Mouse (Mus musculus): ENCODE data around the gene D8Ertd738e. TPM values are rescaled to one million over a fixed set of nuclear protein-coding genes. Genes with fewer than 3 reads are reported as not detected.
A peak's percentile ranks its signal among the peaks of the same experiment; 100 is the strongest.
"Not testable (repeated sequence)": the region's sequence is repeated elsewhere in the genome, so short reads cannot be mapped to it uniquely, and the experiment has no call there.

Gene D8Ertd738e
- polyA plus RNA-seq (2012; rRNA removed), result 159 and 193 TPM in 2 replicates

GRCm38 (mm10) chr8:84249257-84250170, at the start of gene D8Ertd738e:
TSS of gene D8Ertd738e (minus strand) at chr8:84249719.
- peak; percentile 88 for DNase-seq
- no peaks in the 10 kb centered on the region for H3K4me1 ChIP-seq (replicated peaks; ENCODE audit: control insufficient read depth, insufficient read depth, low read length)
- WGBS, result 5% methylated on average over 52 of the region's 52 CpGs
- H3K36me3 ChIP-seq (ENCODE audit: control insufficient read depth, insufficient read depth, low read length), result peaks cover 17% of the 10 kb centered on the region
- peak within 1 kb of the TSS; percentile 10; the same call in 1 of the 2 replicates for H3K27ac ChIP-seq (ENCODE audit: control insufficient read depth, insufficient read depth, low read length)
- no peaks in the 10 kb centered on the region for H3K27me3 ChIP-seq (ENCODE audit: control insufficient read depth, insufficient read depth, low read length)
- peak within 1 kb of the TSS; percentile 61 for H3K4me3 ChIP-seq (ENCODE audit: control insufficient read depth, insufficient read depth, low read length)
- peak; percentile 91 for TF ChIP-seq POLR2A (IDR thresholded peaks at IDR 0.05; ENCODE audit: control insufficient read depth, extremely low read depth, insufficient read depth, low read length, poor library complexity)
- peak; percentile 58; the same call in 1 of the 2 replicates for TF ChIP-seq CTCF (IDR thresholded peaks at IDR 0.05; ENCODE audit: borderline replicate concordance, control insufficient read depth, extremely low read depth, insufficient read depth, low read length, poor library complexity)

GRCm38 (mm10) chr8:84297029-84297785, 47.7 kb upstream of the D8Ertd738e start:
- no peaks in the 10 kb centered on the region for H3K4me1 ChIP-seq (replicated peaks; ENCODE audit: control insufficient read depth, insufficient read depth, low read length)
- no peak for DNase-seq
- no peaks in the 10 kb centered on the region for H3K36me3 ChIP-seq (ENCODE audit: control insufficient read depth, insufficient read depth, low read length)
- no peak overlapping the region for H3K4me3 ChIP-seq (ENCODE audit: control insufficient read depth, insufficient read depth, low read length)
- 80% methylated on average over 5 of the region's 5 CpGs for WGBS
- H3K27me3 ChIP-seq (ENCODE audit: control insufficient read depth, insufficient read depth, low read length), result no peaks in the 10 kb centered on the region
- TF ChIP-seq CTCF (IDR thresholded peaks at IDR 0.05; ENCODE audit: borderline replicate concordance, control insufficient read depth, extremely low read depth, insufficient read depth, low read length, poor library complexity) (no peak), POLR2A (IDR thresholded peaks at IDR 0.05; ENCODE audit: control insufficient read depth, extremely low read depth, insufficient read depth, low read length, poor library complexity) (no peak)
- H3K27ac ChIP-seq (ENCODE audit: control insufficient read depth, insufficient read depth, low read length), result no peak overlapping the region

GRCm38 (mm10) chr8:84291688-84292087, 42.2 kb upstream of the D8Ertd738e start:
- Histone ChIP-seq H3K27ac (ENCODE audit: control insufficient read depth, insufficient read depth, low read length) (no peak overlapping the region), H3K4me3 (ENCODE audit: control insufficient read depth, insufficient read depth, low read length) (no peak overlapping the region), H3K36me3 (ENCODE audit: control insufficient read depth, insufficient read depth, low read length) (no peaks in the 10 kb centered on the region), H3K27me3 (ENCODE audit: control insufficient read depth, insufficient read depth, low read length) (no peaks in the 10 kb centered on the region), H3K4me1 (replicated peaks; ENCODE audit: control insufficient read depth, insufficient read depth, low read length) (no peaks in the 10 kb centered on the region)
- peak; percentile 43 for DNase-seq
- TF ChIP-seq POLR2A (IDR thresholded peaks at IDR 0.05; ENCODE audit: control insufficient read depth, extremely low read depth, insufficient read depth, low read length, poor library complexity), result no peak
- TF ChIP-seq CTCF (IDR thresholded peaks at IDR 0.05; ENCODE audit: borderline replicate concordance, control insufficient read depth, extremely low read depth, insufficient read depth, low read length, poor library complexity), result peak; percentile 55; the same call in 1 of the 2 replicates
- 27% methylated on average over 8 of the region's 8 CpGs for WGBS

- H3K4me3 ChIP-seq (ENCODE audit: control insufficient read depth, insufficient read depth, low read length), result no peak overlapping the region
- no peaks in the 10 kb centered on the region for H3K4me1 ChIP-seq (replicated peaks; ENCODE audit: control insufficient read depth, insufficient read depth, low read length)
- WGBS, result 88% methylated on average over 5 of the region's 5 CpGs
- H3K27me3 ChIP-seq (ENCODE audit: control insufficient read depth, insufficient read depth, low read length), result no peaks in the 10 kb centered on the region
- no peak for TF ChIP-seq POLR2A (IDR thresholded peaks at IDR 0.05; ENCODE audit: control insufficient read depth, extremely low read depth, insufficient read depth, low read length, poor library complexity)
- TF ChIP-seq CTCF (IDR thresholded peaks at IDR 0.05; ENCODE audit: borderline replicate concordance, control insufficient read depth, extremely low read depth, insufficient read depth, low read length, poor library complexity), result no peak
- H3K36me3 ChIP-seq (ENCODE audit: control insufficient read depth, insufficient read depth, low read length), result no peaks in the 10 kb centered on the region
- no peak overlapping the region for H3K27ac ChIP-seq (ENCODE audit: control insufficient read depth, insufficient read depth, low read length)
- DNase-seq, result no peak
Observed at GRCm38 (mm10) chr8:84291086-84291485, 41.6 kb upstream of the D8Ertd738e start.

GRCm38 (mm10) chr8:84288892-84289291, 39.4 kb upstream of the D8Ertd738e start:
- peak; percentile 29 for DNase-seq
- H3K27ac ChIP-seq (ENCODE audit: control insufficient read depth, insufficient read depth, low read length), result no peak overlapping the region
- WGBS, result 79% methylated on average over 2 of the region's 2 CpGs
- TF ChIP-seq POLR2A (IDR thresholded peaks at IDR 0.05; ENCODE audit: control insufficient read depth, extremely low read depth, insufficient read depth, low read length, poor library complexity) (no peak), CTCF (IDR thresholded peaks at IDR 0.05; ENCODE audit: borderline replicate concordance, control insufficient read depth, extremely low read depth, insufficient read depth, low read length, poor library complexity) (no peak)
- H3K4me1 ChIP-seq (replicated peaks; ENCODE audit: control insufficient read depth, insufficient read depth, low read length), result no peaks in the 10 kb centered on the region
- H3K27me3 ChIP-seq (ENCODE audit: control insufficient read depth, insufficient read depth, low read length), result no peaks in the 10 kb centered on the region
- no peak overlapping the region for H3K4me3 ChIP-seq (ENCODE audit: control insufficient read depth, insufficient read depth, low read length)
- H3K36me3 ChIP-seq (ENCODE audit: control insufficient read depth, insufficient read depth, low read length), result no peaks in the 10 kb centered on the region

GRCm38 (mm10) chr8:84285665-84286064, 36.1 kb upstream of the D8Ertd738e start:
- 50% methylated on average over 5 of the region's 5 CpGs for WGBS
- not testable (repeated sequence) for H3K4me1 ChIP-seq (replicated peaks; ENCODE audit: control insufficient read depth, insufficient read depth, low read length); H3K4me3 ChIP-seq (ENCODE audit: control insufficient read depth, insufficient read depth, low read length); H3K27ac ChIP-seq (ENCODE audit: control insufficient read depth, insufficient read depth, low read length); H3K27me3 ChIP-seq (ENCODE audit: control insufficient read depth, insufficient read depth, low read length); H3K36me3 ChIP-seq (ENCODE audit: control insufficient read depth, insufficient read depth, low read length)
- peak; percentile 70 for DNase-seq
